Mouse (Mus musculus): ENCODE results near the gene Shpk. TPM values are rescaled to one million over a fixed set of nuclear protein-coding genes. Genes with fewer than 3 reads are reported as not detected.

The Shpk gene
- total RNA-seq, 2 experiments from 2014 or later = 1.3 to 1.7 TPM

- no peak for DNase-seq
- intact Hi-C loops (cut with DNase I) = loop anchor here (2.0 kb wide), 2 partner anchors 21 to 59 kb away; partner anchors contain the start of genes Emc6, Haspin and Tax1bp3
Measured at GRCm38 (mm10) chr11:73198190-73198589, 1.1 kb upstream of the Shpk start.

- intact Hi-C loops (cut with DNase I) = loop anchor here (2.0 kb wide), 2 partner anchors 22 to 60 kb away; partner anchors contain the start of genes Emc6, Haspin and Tax1bp3
- no peak for DNase-seq
Measured at GRCm38 (mm10) chr11:73198603-73199229, 544 bp upstream of the Shpk start, which contains the start of gene Ctns. Ctns (minus strand) TSS chr11:73199042.

GRCm38 (mm10) chr11:73199879-73200278, 619 bp downstream of the Shpk start:
- no peak for DNase-seq
- intact Hi-C loops (cut with DNase I) = loop anchor here (2.0 kb wide), 2 partner anchors 23 to 61 kb away; partner anchors contain the start of genes Emc6, Haspin and Tax1bp3

GRCm38 (mm10) chr11:73201021-73201420, 1.8 kb downstream of the Shpk start:
- intact Hi-C loops (cut with DNase I) = no loop called here
- peak in 1 of 2 experiments; percentile 21 for DNase-seq

- intact Hi-C loops (cut with DNase I) = no loop called here
- DNase-seq = peak in 1 of 2 experiments; percentile 14
Measured at GRCm38 (mm10) chr11:73201597-73201996, 2.3 kb downstream of the Shpk start.

- intact Hi-C loops (cut with DNase I) = no loop called here
- DNase-seq = no peak
Measured at GRCm38 (mm10) chr11:73203895-73204294, 4.6 kb downstream of the Shpk start.

- intact Hi-C loops (cut with DNase I) = no loop called here
- DNase-seq = no peak
Measured at GRCm38 (mm10) chr11:73205194-73205593, 5.9 kb downstream of the Shpk start.

GRCm38 (mm10) chr11:73207621-73208020, 8.4 kb downstream of the Shpk start:
- intact Hi-C loops (cut with DNase I) = no loop called here
- no peak for DNase-seq

- intact Hi-C loops (cut with DNase I) = no loop called here
- no peak for DNase-seq
Measured at GRCm38 (mm10) chr11:73213956-73214355, 14.7 kb downstream of the Shpk start.

- DNase-seq = no peak
- intact Hi-C loops (cut with DNase I) = no loop called here
Measured at GRCm38 (mm10) chr11:73219671-73220070, 20.4 kb downstream of the Shpk start.

- intact Hi-C loops (cut with DNase I) = no loop called here
- DNase-seq = no peak
Measured at GRCm38 (mm10) chr11:73220651-73221050, 21.4 kb downstream of the Shpk start.

- intact Hi-C loops (cut with DNase I) = no loop called here
- no peak for DNase-seq
Measured at GRCm38 (mm10) chr11:73222846-73223245, 23.6 kb downstream of the Shpk start.

GRCm38 (mm10) chr11:73223966-73224365, 24.7 kb downstream of the Shpk start:
- intact Hi-C loops (cut with DNase I) = no loop called here
- DNase-seq = peak in 1 of 2 experiments; percentile 34

- no peak for DNase-seq
- intact Hi-C loops (cut with DNase I) = no loop called here
Measured at GRCm38 (mm10) chr11:73225856-73226255, 26.6 kb downstream of the Shpk start.

- intact Hi-C loops (cut with DNase I) = no loop called here
- no peak for DNase-seq
Measured at GRCm38 (mm10) chr11:73228881-73229280, 29.6 kb downstream of the Shpk start.

- intact Hi-C loops (cut with DNase I) = no loop called here
- DNase-seq = no peak
Measured at GRCm38 (mm10) chr11:73230081-73230480, 30.8 kb downstream of the Shpk start.

- intact Hi-C loops (cut with DNase I) = no loop called here
- no peak for DNase-seq
Measured at GRCm38 (mm10) chr11:73232513-73232912, 33.3 kb downstream of the Shpk start.

GRCm38 (mm10) chr11:73233992-73234391, 34.7 kb downstream of the Shpk start, which contains the start of gene Trpv1:
Trpv1 (plus strand) TSS chr11:73234292.
- intact Hi-C loops (cut with DNase I) = no loop called here
- DNase-seq = no peak

GRCm38 (mm10) chr11:73235990-73236701, 36.9 kb downstream of the Shpk start:
- intact Hi-C loops (cut with DNase I) = loop anchor here (2.0 kb wide), 1 partner anchor 45 kb away; no protein-coding TSS in a partner anchor
- peak; percentile 74 to 78 for DNase-seq

- intact Hi-C loops (cut with DNase I) = loop anchor here (2.0 kb wide), 1 partner anchor 44 kb away; no protein-coding TSS in a partner anchor
- DNase-seq = no peak
Measured at GRCm38 (mm10) chr11:73236731-73237130, 37.5 kb downstream of the Shpk start.

GRCm38 (mm10) chr11:73242199-73242598, 42.9 kb downstream of the Shpk start:
- intact Hi-C loops (cut with DNase I) = no loop called here
- no peak for DNase-seq

- no peak for DNase-seq
- intact Hi-C loops (cut with DNase I) = no loop called here
Measured at GRCm38 (mm10) chr11:73242777-73243176, 43.5 kb downstream of the Shpk start.

Data from heart, postnatal 36 days (tissue).